Mouse (Mus musculus) kidney, postnatal 10 days (tissue): ENCODE data around the gene Bola3.

ENCODE experiments used
- DNase-seq: peaks from one replicate; pipeline ENCODE4 v3.0.0; 2021; ENCODE audit warnings: mixed read lengths

Bola3 gene

GRCm38 (mm10) chr6:83396711-83397110 is 47.8 kb downstream of the Bola3 start:
- no peak for DNase-seq

GRCm38 (mm10) chr6:83397728-83398127 is 48.8 kb downstream of the Bola3 start:
- no peak for DNase-seq

GRCm38 (mm10) chr6:83399790-83400189 is 50.8 kb downstream of the Bola3 start:
- no peak for DNase-seq

GRCm38 (mm10) chr6:83403481-83403880 is 54.5 kb downstream of the Bola3 start:
- DNase-seq: no peak

- DNase-seq: no peak
Measured at GRCm38 (mm10) chr6:83404571-83404970, 55.6 kb downstream of the Bola3 start.

GRCm38 (mm10) chr6:83405511-83406064 is 56.6 kb downstream of the Bola3 start:
- DNase-seq: no peak

- peak; percentile 42 for DNase-seq
Measured at GRCm38 (mm10) chr6:83408510-83408909, 59.6 kb downstream of the Bola3 start.
